Mouse (Mus musculus): ENCODE measurements around the gene Myo6. TPM values are rescaled to one million over a fixed set of nuclear protein-coding genes. Genes with fewer than 3 reads are reported as not detected.

The Myo6 gene
- polyA plus RNA-seq, 1 experiment from 2014 or later = 16.1 TPM

DNA sequence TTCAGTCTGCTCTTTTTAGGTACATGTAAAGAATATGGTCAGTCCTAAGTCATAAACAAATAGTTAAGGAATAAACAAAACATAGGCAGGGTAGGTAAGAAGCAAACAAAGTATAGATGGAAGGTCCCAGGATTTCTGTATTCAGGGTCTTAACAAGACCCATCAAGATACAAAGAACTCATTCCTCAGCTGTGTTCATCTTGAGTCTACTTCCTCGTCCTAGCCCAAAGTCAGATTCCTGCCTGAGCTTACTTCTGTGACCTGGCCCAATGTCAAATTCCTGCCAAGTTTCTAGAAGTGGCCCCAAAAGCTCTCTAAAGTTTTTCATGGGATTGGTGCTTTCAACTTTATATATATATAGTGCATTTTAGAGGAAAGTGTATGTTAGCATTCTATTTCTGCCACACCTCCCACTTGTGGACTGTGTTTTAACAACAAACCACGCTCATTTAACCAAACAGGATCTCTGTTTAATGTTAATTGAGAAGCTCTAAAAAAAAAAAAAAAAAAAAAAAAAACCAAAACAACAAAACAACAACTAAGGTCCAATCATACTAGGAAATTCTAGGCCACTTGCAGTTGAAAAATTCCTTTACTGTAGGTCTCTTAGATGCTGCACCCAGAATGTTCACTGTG lies 119.8 kb downstream of the Myo6 start:
- WGBS = 89% methylated on average over 2 of the region's 2 CpGs
- H3K27ac ChIP-seq (ENCODE audit: low read depth, low read length) = no peak overlapping the region
- H3K9ac ChIP-seq (ENCODE audit: low read length) = no peak overlapping the region
- H3K4me2 ChIP-seq (ENCODE audit: low read depth) = no peak overlapping the region
- no peaks in the 10 kb centered on the region for H3K27me3 ChIP-seq (ENCODE audit: control insufficient read depth, insufficient read depth, low read length)
- H3K36me3 ChIP-seq (ENCODE audit: control insufficient read depth, insufficient read depth, low read length) = no peaks in the 10 kb centered on the region
- ATAC-seq (ENCODE audit: insufficient read depth, low FRiP score, low TSS enrichment) (no peak), DNase-seq (ENCODE audit: low spot score) (no peak)
- no peaks in the 10 kb centered on the region for H3K4me1 ChIP-seq (ENCODE audit: control insufficient read depth, insufficient read depth, low read length)
- no peak overlapping the region for H3K4me3 ChIP-seq (ENCODE audit: low read depth, low read length)
- H3K9me3 ChIP-seq (ENCODE audit: control insufficient read depth, low read length) = no peaks in the 10 kb centered on the region

DNA sequence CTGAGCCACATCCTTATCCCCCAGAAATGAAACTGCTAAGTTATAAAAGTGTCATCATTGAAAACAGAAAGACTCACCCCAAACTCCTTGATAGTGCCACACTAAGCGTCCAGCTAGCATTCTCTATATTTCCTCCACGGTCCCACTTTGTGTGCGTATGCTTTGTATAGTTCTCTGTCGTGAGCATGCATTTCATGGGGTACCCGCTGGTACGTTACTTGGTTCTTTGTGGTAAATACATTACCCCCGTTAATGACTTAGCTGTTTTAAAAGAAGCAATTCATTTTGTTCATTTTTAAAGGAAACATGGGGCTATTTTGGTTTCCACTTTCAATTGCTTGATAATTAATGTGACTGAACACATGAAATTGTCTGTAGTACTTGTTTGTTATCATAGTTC lies 122.0 kb downstream of the Myo6 start:
- no peaks in the 10 kb centered on the region for H3K27me3 ChIP-seq (ENCODE audit: control insufficient read depth, insufficient read depth, low read length)
- no peak overlapping the region for H3K9ac ChIP-seq (ENCODE audit: low read length)
- H3K4me2 ChIP-seq (ENCODE audit: low read depth) = no peak overlapping the region
- H3K9me3 ChIP-seq (ENCODE audit: control insufficient read depth, low read length) = no peaks in the 10 kb centered on the region
- DNase-seq (ENCODE audit: low spot score) (no peak), ATAC-seq (ENCODE audit: insufficient read depth, low FRiP score, low TSS enrichment) (no peak)
- no peak overlapping the region for H3K4me3 ChIP-seq (ENCODE audit: low read depth, low read length)
- WGBS = 91% methylated on average over 7 of the region's 7 CpGs
- H3K27ac ChIP-seq (ENCODE audit: low read depth, low read length) = no peak overlapping the region
- H3K36me3 ChIP-seq (ENCODE audit: control insufficient read depth, insufficient read depth, low read length) = no peaks in the 10 kb centered on the region
- no peaks in the 10 kb centered on the region for H3K4me1 ChIP-seq (ENCODE audit: control insufficient read depth, insufficient read depth, low read length)

DNA sequence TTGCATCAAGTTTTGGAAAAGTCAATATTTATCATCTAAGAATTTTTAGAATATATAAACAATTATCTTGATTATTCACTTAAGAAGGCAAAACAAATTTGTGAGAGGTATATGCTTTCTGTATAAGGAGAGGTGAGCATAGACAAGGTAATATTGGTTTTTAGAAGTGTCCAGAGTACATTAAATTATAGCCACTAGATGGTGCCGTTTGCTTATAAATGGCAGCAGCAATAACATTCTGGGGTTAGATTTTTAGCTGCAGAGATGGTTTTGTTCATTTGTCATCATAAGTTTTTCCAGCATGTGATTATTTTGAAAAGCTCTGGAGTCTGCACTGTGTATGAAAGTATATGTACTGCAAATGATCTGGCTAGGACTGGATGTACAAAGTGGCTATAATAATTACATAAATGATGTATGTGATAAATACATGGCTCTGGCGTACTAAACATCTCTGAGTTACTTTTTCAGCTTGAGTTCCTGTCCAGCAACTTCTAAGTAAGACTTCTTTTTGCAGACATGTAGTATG lies 128.3 kb downstream of the Myo6 start:
- 61% methylated on average over 2 of the region's 2 CpGs for WGBS
- Histone ChIP-seq H3K4me2 (ENCODE audit: low read depth) (no peak overlapping the region), H3K4me1 (ENCODE audit: control insufficient read depth, insufficient read depth, low read length) (no peaks in the 10 kb centered on the region), H3K9me3 (ENCODE audit: control insufficient read depth, low read length) (no peaks in the 10 kb centered on the region), H3K27ac (ENCODE audit: low read depth, low read length) (no peak overlapping the region), H3K36me3 (ENCODE audit: control insufficient read depth, insufficient read depth, low read length) (no peaks in the 10 kb centered on the region), H3K27me3 (ENCODE audit: control insufficient read depth, insufficient read depth, low read length) (no peaks in the 10 kb centered on the region), H3K4me3 (ENCODE audit: low read depth, low read length) (no peak overlapping the region), H3K9ac (ENCODE audit: low read length) (no peak overlapping the region)
- no peak for ATAC-seq (ENCODE audit: insufficient read depth, low FRiP score, low TSS enrichment)
- DNase-seq (ENCODE audit: low spot score) = no peak

GRCm38 (mm10) chr9:80296086-80296485 lies 131.3 kb downstream of the Myo6 start:
- no peak for ATAC-seq (ENCODE audit: insufficient read depth, low FRiP score, low TSS enrichment)
- no peak overlapping the region for H3K9ac ChIP-seq (ENCODE audit: low read length)

GRCm38 (mm10) chr9:80299031-80299430 lies 134.2 kb downstream of the Myo6 start:
- Histone ChIP-seq H3K36me3 (ENCODE audit: control insufficient read depth, insufficient read depth, low read length) (no peaks in the 10 kb centered on the region), H3K4me2 (ENCODE audit: low read depth) (no peak overlapping the region), H3K4me3 (ENCODE audit: low read depth, low read length) (no peak overlapping the region), H3K27me3 (ENCODE audit: control insufficient read depth, insufficient read depth, low read length) (no peaks in the 10 kb centered on the region), H3K9me3 (ENCODE audit: control insufficient read depth, low read length) (no peaks in the 10 kb centered on the region), H3K4me1 (ENCODE audit: control insufficient read depth, insufficient read depth, low read length) (no peaks in the 10 kb centered on the region), H3K27ac (ENCODE audit: low read depth, low read length) (no peak overlapping the region), H3K9ac (ENCODE audit: low read length) (no peak overlapping the region)
- WGBS = 94% methylated on average over 9 of the region's 9 CpGs
- ATAC-seq (ENCODE audit: insufficient read depth, low FRiP score, low TSS enrichment) (no peak), DNase-seq (ENCODE audit: low spot score) (no peak)

More at GRCm38 (mm10) chr9:80296086-80296485, 131.3 kb downstream of the Myo6 start:
- Histone ChIP-seq H3K4me2 (ENCODE audit: low read depth) (no peak overlapping the region), H3K27me3 (ENCODE audit: control insufficient read depth, insufficient read depth, low read length) (no peaks in the 10 kb centered on the region), H3K4me3 (ENCODE audit: low read depth, low read length) (no peak overlapping the region), H3K4me1 (ENCODE audit: control insufficient read depth, insufficient read depth, low read length) (no peaks in the 10 kb centered on the region), H3K27ac (ENCODE audit: low read depth, low read length) (no peak overlapping the region), H3K36me3 (ENCODE audit: control insufficient read depth, insufficient read depth, low read length) (no peaks in the 10 kb centered on the region), H3K9me3 (ENCODE audit: control insufficient read depth, low read length) (no peaks in the 10 kb centered on the region)
- WGBS = 84% methylated on average over 4 of the region's 4 CpGs
- no peak for DNase-seq (ENCODE audit: low spot score)

DNA sequence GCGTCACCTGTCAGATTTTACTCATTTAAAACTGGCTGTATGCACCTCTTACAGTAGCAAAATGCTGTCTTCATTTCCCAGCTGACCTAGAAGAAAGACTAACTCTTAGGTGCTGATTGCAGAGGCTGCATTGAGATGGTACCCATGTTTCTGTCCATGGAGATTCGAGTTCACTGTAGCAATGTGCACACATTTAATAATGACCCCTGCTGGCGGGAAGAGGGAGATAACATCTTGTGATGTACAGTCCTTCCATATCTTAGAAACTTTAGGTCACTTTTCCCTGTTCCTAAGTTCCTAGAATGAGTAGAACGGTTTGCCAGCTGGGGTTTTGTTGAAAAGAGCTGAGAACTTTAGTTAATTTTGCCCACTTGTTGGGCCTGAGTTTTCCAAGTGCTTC lies 138.7 kb downstream of the Myo6 start:
- Histone ChIP-seq H3K4me2 (ENCODE audit: low read depth) (no peak overlapping the region), H3K27ac (ENCODE audit: low read depth, low read length) (no peak overlapping the region), H3K9ac (ENCODE audit: low read length) (no peak overlapping the region), H3K36me3 (ENCODE audit: control insufficient read depth, insufficient read depth, low read length) (no peaks in the 10 kb centered on the region), H3K27me3 (ENCODE audit: control insufficient read depth, insufficient read depth, low read length) (no peaks in the 10 kb centered on the region), H3K4me1 (ENCODE audit: control insufficient read depth, insufficient read depth, low read length) (no peaks in the 10 kb centered on the region), H3K9me3 (ENCODE audit: control insufficient read depth, low read length) (no peaks in the 10 kb centered on the region), H3K4me3 (ENCODE audit: low read depth, low read length) (no peak overlapping the region)
- DNase-seq (ENCODE audit: low spot score) (no peak), ATAC-seq (ENCODE audit: insufficient read depth, low FRiP score, low TSS enrichment) (no peak)
- 77% methylated on average over 4 of the region's 4 CpGs for WGBS

GRCm38 (mm10) chr9:80306390-80306789 lies 141.6 kb downstream of the Myo6 start:
- ATAC-seq (ENCODE audit: insufficient read depth, low FRiP score, low TSS enrichment) = no peak
- no peaks in the 10 kb centered on the region for H3K4me1 ChIP-seq (ENCODE audit: control insufficient read depth, insufficient read depth, low read length)
- 91% methylated on average over 4 of the region's 4 CpGs for WGBS
- no peak overlapping the region for H3K4me2 ChIP-seq (ENCODE audit: low read depth)
- no peak for DNase-seq (ENCODE audit: low spot score)
- no peak overlapping the region for H3K9ac ChIP-seq (ENCODE audit: low read length)
- H3K27me3 ChIP-seq (ENCODE audit: control insufficient read depth, insufficient read depth, low read length) = no peaks in the 10 kb centered on the region
- no peaks in the 10 kb centered on the region for H3K36me3 ChIP-seq (ENCODE audit: control insufficient read depth, insufficient read depth, low read length)
- H3K4me3 ChIP-seq (ENCODE audit: low read depth, low read length) = no peak overlapping the region
- H3K9me3 ChIP-seq (ENCODE audit: control insufficient read depth, low read length) = no peaks in the 10 kb centered on the region
- H3K27ac ChIP-seq (ENCODE audit: low read depth, low read length) = no peak overlapping the region

- no peak overlapping the region for H3K4me2 ChIP-seq (ENCODE audit: low read depth)
- H3K36me3 ChIP-seq (ENCODE audit: control insufficient read depth, insufficient read depth, low read length) = no peaks in the 10 kb centered on the region
- H3K27me3 ChIP-seq (ENCODE audit: control insufficient read depth, insufficient read depth, low read length) = no peaks in the 10 kb centered on the region
- no peak overlapping the region for H3K4me3 ChIP-seq (ENCODE audit: low read depth, low read length)
- DNase-seq (ENCODE audit: low spot score) (no peak), ATAC-seq (ENCODE audit: insufficient read depth, low FRiP score, low TSS enrichment) (no peak)
- H3K4me1 ChIP-seq (ENCODE audit: control insufficient read depth, insufficient read depth, low read length) = no peaks in the 10 kb centered on the region
- no peak overlapping the region for H3K27ac ChIP-seq (ENCODE audit: low read depth, low read length)
- no peak overlapping the region for H3K9ac ChIP-seq (ENCODE audit: low read length)
- WGBS = 57% methylated on average over 11 of the region's 11 CpGs
- H3K9me3 ChIP-seq (ENCODE audit: control insufficient read depth, low read length) = no peaks in the 10 kb centered on the region
Measured at GRCm38 (mm10) chr9:80306853-80307252, 142.0 kb downstream of the Myo6 start.

- DNase-seq (ENCODE audit: low spot score) = no peak
- Histone ChIP-seq H3K36me3 (ENCODE audit: control insufficient read depth, insufficient read depth, low read length) (no peaks in the 10 kb centered on the region), H3K27ac (ENCODE audit: low read depth, low read length) (no peak overlapping the region), H3K9ac (ENCODE audit: low read length) (no peak overlapping the region), H3K9me3 (ENCODE audit: control insufficient read depth, low read length) (no peaks in the 10 kb centered on the region), H3K27me3 (ENCODE audit: control insufficient read depth, insufficient read depth, low read length) (no peaks in the 10 kb centered on the region), H3K4me2 (ENCODE audit: low read depth) (no peak overlapping the region), H3K4me1 (ENCODE audit: control insufficient read depth, insufficient read depth, low read length) (no peaks in the 10 kb centered on the region), H3K4me3 (ENCODE audit: low read depth, low read length) (no peak overlapping the region)
- WGBS = 90% methylated on average over 13 of the region's 13 CpGs
- no peak for ATAC-seq (ENCODE audit: insufficient read depth, low FRiP score, low TSS enrichment)
Measured at GRCm38 (mm10) chr9:80307629-80308028, 142.8 kb downstream of the Myo6 start.
